Mouse (Mus musculus): ENCODE data around the gene Ubtf.

DNA sequence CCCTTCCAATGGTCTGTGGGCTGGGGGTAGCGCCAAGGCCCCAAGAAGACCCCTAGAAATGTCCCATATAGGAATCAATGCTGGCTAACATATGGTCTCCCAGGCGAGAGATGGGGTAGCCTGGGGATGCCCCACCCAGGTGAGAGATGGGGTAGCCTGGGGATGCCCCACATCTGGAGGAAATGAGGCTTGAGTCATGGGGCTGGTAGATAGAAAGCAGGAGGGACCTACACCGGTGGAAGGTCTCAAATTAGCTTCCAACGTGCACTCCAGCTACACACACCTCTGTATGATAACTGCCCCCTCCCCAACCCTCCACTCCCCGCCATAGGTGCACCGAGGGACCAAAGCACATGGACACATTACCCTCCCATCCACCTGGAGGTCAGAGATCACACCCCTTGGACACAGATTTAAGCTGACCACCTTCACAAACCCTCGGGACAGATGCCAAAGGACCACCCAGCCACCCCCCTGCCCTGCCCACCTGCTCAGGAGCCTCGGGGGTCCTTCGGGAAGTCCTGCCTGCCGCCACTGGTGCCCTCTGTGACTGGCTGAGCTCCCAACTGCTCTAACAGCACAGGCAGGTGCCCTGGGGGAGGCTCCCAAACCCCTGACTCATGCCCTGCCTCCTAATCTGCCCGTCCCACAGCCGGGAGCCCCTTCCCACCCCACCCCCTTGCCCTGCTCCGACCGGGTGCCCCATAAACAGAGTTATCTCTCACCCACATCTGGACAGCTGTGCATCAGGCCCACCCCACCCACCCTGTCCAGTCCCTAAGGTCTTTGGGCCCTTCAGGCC lies 45.2 kb upstream of the Ubtf start:
- TF ChIP-seq CTCF (IDR thresholded peaks at IDR 0.05; ENCODE audit: control insufficient read depth, insufficient read depth, insufficient replicate concordance, low read depth, low read length), result no peak
- no peak for TF ChIP-seq POLR2A (IDR thresholded peaks at IDR 0.05; ENCODE audit: control insufficient read depth, low read depth, low read length)
